ENCODE assay signal across 22 mouse cellular contexts in the genomic region with DNA sequence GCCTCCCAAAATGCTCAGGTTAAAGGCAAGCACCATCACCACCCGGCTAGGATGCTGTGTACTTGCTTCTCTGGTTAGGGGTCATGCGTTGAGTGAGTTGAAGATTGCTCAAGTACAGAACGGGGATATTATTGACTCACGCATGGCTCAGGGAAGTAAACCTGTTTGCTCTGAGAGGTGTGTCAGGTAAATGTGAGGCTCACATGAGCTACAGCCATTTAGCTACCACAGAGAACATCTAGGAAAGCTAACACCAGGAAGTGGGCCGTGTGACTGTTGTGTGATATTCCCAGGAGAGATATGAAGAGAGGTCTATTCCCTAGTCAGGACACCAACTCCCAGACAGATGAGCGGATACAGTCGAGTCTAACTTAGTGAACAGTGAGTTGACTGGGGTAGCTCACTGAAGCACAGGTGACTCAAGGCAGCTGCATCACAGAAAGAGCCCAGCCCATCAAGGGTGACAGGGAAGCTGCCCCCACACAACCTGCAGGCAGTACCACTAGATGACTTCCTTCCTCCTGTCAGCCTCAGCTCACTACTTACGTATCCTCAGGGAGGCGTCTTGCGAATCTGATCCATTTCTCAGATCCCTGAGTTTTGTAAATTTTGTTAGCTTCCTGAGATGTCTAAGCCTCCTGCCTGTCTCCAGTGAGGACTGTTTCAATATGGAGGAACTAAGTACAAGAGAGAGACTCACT. TPM values are rescaled to one million over a fixed set of nuclear protein-coding genes. Genes with fewer than 3 reads are reported as not detected.
A peak's percentile ranks its signal among the peaks of the same experiment; 100 is the strongest.
DNase-seq lines count a peak whose midpoint lies in the region; ATAC-seq and TF ChIP-seq lines count a peak whose summit lies in the region.
"Had no signal": no experiment of that assay in that cellular context is flagged by ENCODE, and none has a peak within 500 bp of the region (broad histone marks: within the 10 kb centered on the region; RNA-seq: fewer than 3 reads in every experiment).

No protein-coding gene starts in this region.

- H3K9ac ChIP-seq in heart, embryonic 11.5 days (ENCODE audit: low read depth, low read length), result no peak overlapping the region
- H3K9ac ChIP-seq in stomach, postnatal 0 days (ENCODE audit: low read length), result peak overlapping the region; percentile 18; the same call in 1 of the 2 replicates
- H3K9ac ChIP-seq: heart, embryonic 12.5 days; limb, embryonic 12.5 days; liver, embryonic 13.5 days; midbrain, embryonic 13.5 days had no signal

- no peak for TF ChIP-seq CTCF in stomach, postnatal 0 days (IDR thresholded peaks at IDR 0.05; ENCODE audit: low read depth)
- TF ChIP-seq CTCF in lung, adult 2 months (IDR thresholded peaks at IDR 0.05; ENCODE audit: insufficient read depth, low read length), result no peak

- TF ChIP-seq POLR2A in lung, adult 2 months (IDR thresholded peaks at IDR 0.05; ENCODE audit: borderline replicate concordance, extremely low read depth, low read depth, low read length), result no peak

- no peaks in the 10 kb centered on the region for H3K27me3 ChIP-seq in heart, embryonic 11.5 days (ENCODE audit: control insufficient read depth, insufficient read depth, low read length)
- no peaks in the 10 kb centered on the region for H3K27me3 ChIP-seq in stomach, postnatal 0 days (ENCODE audit: control insufficient read depth, insufficient read depth, low read length)
- H3K27me3 ChIP-seq: heart, embryonic 12.5 days; limb, embryonic 12.5 days; liver, embryonic 13.5 days; midbrain, embryonic 13.5 days had no signal

- no peak overlapping the region for H3K4me2 ChIP-seq in heart, embryonic 11.5 days
- no peak overlapping the region for H3K4me2 ChIP-seq in stomach, postnatal 0 days (replicated peaks; ENCODE audit: low read depth)
- H3K4me2 ChIP-seq: heart, embryonic 12.5 days; limb, embryonic 12.5 days; liver, embryonic 13.5 days; midbrain, embryonic 13.5 days had no signal

- no peaks in the 10 kb centered on the region for H3K4me1 ChIP-seq in heart, embryonic 11.5 days (ENCODE audit: control insufficient read depth, insufficient read depth, low read length)
- H3K4me1 ChIP-seq in stomach, postnatal 0 days (replicated peaks; ENCODE audit: control insufficient read depth, insufficient read depth), result no peaks in the 10 kb centered on the region
- peaks cover 2% of the 10 kb centered on the region for H3K4me1 ChIP-seq in lung, adult 2 months (ENCODE audit: control insufficient read depth, insufficient read depth, low read length)
- H3K4me1 ChIP-seq: heart, embryonic 12.5 days; limb, embryonic 12.5 days; liver, embryonic 13.5 days; midbrain, embryonic 13.5 days had no signal

- ATAC-seq in heart, embryonic 11.5 days (replicated peaks; ENCODE audit: insufficient number of reproducible peaks, low FRiP score, low TSS enrichment), result no peak
- ATAC-seq in hematopoietic stem cell, adult 5-6 weeks (replicated peaks in 1 of 2; ENCODE audit: insufficient read depth in 1 of 2, low FRiP score in 2 of 2, low TSS enrichment in 1 of 2, low read depth in 1 of 2, poor library complexity in 2 of 2, severe bottlenecking in 2 of 2), result peak; percentile 27 to 69; a peak in 1 of 4 replicates
- ATAC-seq in megakaryocyte progenitor cell, adult 5-6 weeks (replicated peaks; ENCODE audit: poor library complexity), result peak; percentile 46
- peak; percentile 94 for ATAC-seq in stomach, postnatal 0 days (ENCODE audit: low FRiP score, low TSS enrichment)
- ATAC-seq: activated CD4-positive, CD25-positive, alpha-beta regulatory T cell, adult 4 months; forebrain, embryonic 14.5 days; midbrain, embryonic 13.5 days had no signal

- no peaks in the 10 kb centered on the region for H3K36me3 ChIP-seq in heart, embryonic 11.5 days (ENCODE audit: control insufficient read depth, insufficient read depth, low read length)
- H3K36me3 ChIP-seq in stomach, postnatal 0 days (ENCODE audit: control insufficient read depth, insufficient read depth, low read length), result no peaks in the 10 kb centered on the region
- H3K36me3 ChIP-seq: heart, embryonic 12.5 days; limb, embryonic 12.5 days; liver, embryonic 13.5 days; midbrain, embryonic 13.5 days had no signal

- WGBS in heart, embryonic 11.5 days (ENCODE audit: insufficient replicate concordance), result 77% methylated on average over 10 of the region's 10 CpGs
- 62% methylated on average over 10 of the region's 10 CpGs for WGBS in stomach, postnatal 0 days
- 62% methylated on average over 10 of the region's 10 CpGs for WGBS in lung, adult 2 months

- no peaks in the 10 kb centered on the region for H3K9me3 ChIP-seq in heart, embryonic 11.5 days (replicated peaks; ENCODE audit: control insufficient read depth, low read length)
- H3K9me3 ChIP-seq in stomach, postnatal 0 days (ENCODE audit: control insufficient read depth, low read length), result no peaks in the 10 kb centered on the region
- H3K9me3 ChIP-seq: heart, embryonic 12.5 days; limb, embryonic 12.5 days; liver, embryonic 13.5 days; midbrain, embryonic 13.5 days had no signal

- DNase-seq in heart, adult 11 months, result peak; percentile 80
- peak; percentile 61 for DNase-seq in stomach, postnatal 0 days (ENCODE audit: low spot score)
- DNase-seq in cerebellum, adult 8-10 months, result no peak
- DNase-seq in lung, adult 2 months, result no peak
- DNase-seq: adrenal gland, adult 8-10 months; cerebellum, adult 18-20 months; cerebellum, postnatal 36 days; gastrocnemius, adult 2 months; heart, postnatal 10 days; kidney, adult 8-10 months; kidney, postnatal 14 days; liver, embryonic 13.5 days; right cerebral cortex, postnatal 25 days had no signal

- H3K4me3 ChIP-seq in heart, embryonic 11.5 days (ENCODE audit: low read depth, low read length), result no peak overlapping the region
- no peak overlapping the region for H3K4me3 ChIP-seq in stomach, postnatal 0 days (ENCODE audit: low read depth, low read length)
- no peak overlapping the region for H3K4me3 ChIP-seq in lung, adult 2 months (replicated peaks; ENCODE audit: extremely low read depth, low read depth, low read length)
- H3K4me3 ChIP-seq: gastrocnemius, adult 2 months; heart, embryonic 12.5 days; layer of hippocampus, adult 2 months; limb, embryonic 12.5 days; liver, embryonic 13.5 days; midbrain, embryonic 13.5 days had no signal

- H3K27ac ChIP-seq in heart, embryonic 11.5 days (ENCODE audit: low read depth, low read length), result no peak overlapping the region
- peak overlapping the region; percentile 84 for H3K27ac ChIP-seq in stomach, postnatal 0 days (replicated peaks)
- H3K27ac ChIP-seq: gastrocnemius, adult 2 months; layer of hippocampus, adult 2 months; limb, embryonic 12.5 days; liver, embryonic 13.5 days; midbrain, embryonic 13.5 days had no signal

- TF ChIP-seq EP300 in stomach, postnatal 0 days (optimal IDR thresholded peaks at IDR 0.05), result no peak

RNA-seq across cellular contexts. Expression of a gene that starts 11.1 kb away (rescaled TPM):
- polyA plus RNA-seq in heart, embryonic 11.5 days (2014; fragmentation: Nextera tagmentation; extraction: Ambion mirVana), result 73.2 and 82.1 TPM in 2 replicates
- 76.4 and 77.0 TPM in 2 replicates for total RNA-seq in hematopoietic stem cell, adult 5-6 weeks (2017)
- total RNA-seq in megakaryocyte progenitor cell, adult 5-6 weeks (2015), result 199 and 210 TPM in 2 replicates
- 128 and 138 TPM in 2 replicates for total RNA-seq in megakaryocyte progenitor cell, adult 5-6 weeks (2017)
- 201 and 204 TPM in 2 replicates for polyA plus RNA-seq in stomach, postnatal 0 days (2015; fragmentation: Nextera tagmentation; extraction: Ambion mirVana)
- 18.6 and 35.0 TPM in 2 replicates for polyA plus RNA-seq in lung, adult 2 months (2012; rRNA removed)

RNA-seq across cellular contexts. Expression of a gene that starts 44.4 kb away (rescaled TPM):
- polyA plus RNA-seq in heart, embryonic 11.5 days (2014; fragmentation: Nextera tagmentation; extraction: Ambion mirVana), result 256 and 291 TPM in 2 replicates
- 16.2 and 41.1 TPM in 2 replicates for total RNA-seq in hematopoietic stem cell, adult 5-6 weeks (2017)
- total RNA-seq in megakaryocyte progenitor cell, adult 5-6 weeks (2015), result 111 and 120 TPM in 2 replicates
- 49.4 and 79.7 TPM in 2 replicates for total RNA-seq in megakaryocyte progenitor cell, adult 5-6 weeks (2017)
- 226 and 238 TPM in 2 replicates for polyA plus RNA-seq in stomach, postnatal 0 days (2015; fragmentation: Nextera tagmentation; extraction: Ambion mirVana)
- polyA plus RNA-seq in lung, adult 2 months (2012; rRNA removed), result 8.4 and 11.3 TPM in 2 replicates

RNA-seq across cellular contexts. Expression of a gene that starts 44.5 kb away (rescaled TPM):
- polyA plus RNA-seq in heart, embryonic 11.5 days (2014; fragmentation: Nextera tagmentation; extraction: Ambion mirVana), result 39.6 and 52.6 TPM in 2 replicates
- total RNA-seq in hematopoietic stem cell, adult 5-6 weeks (2017), result 49.1 and 60.5 TPM in 2 replicates
- total RNA-seq in megakaryocyte progenitor cell, adult 5-6 weeks (2015), result 39.7 and 47.1 TPM in 2 replicates
- 57.2 and 82.5 TPM in 2 replicates for total RNA-seq in megakaryocyte progenitor cell, adult 5-6 weeks (2017)
- polyA plus RNA-seq in stomach, postnatal 0 days (2015; fragmentation: Nextera tagmentation; extraction: Ambion mirVana), result 21.7 and 21.8 TPM in 2 replicates
- polyA plus RNA-seq in lung, adult 2 months (2012; rRNA removed), result 10.2 and 10.8 TPM in 2 replicates

Comparison
In these comparisons a context has a peak if more than half of its experiments do, and no peak if none do; other contexts are left out.
1. DNase-seq: peak in heart, adult 11 months (single experiment) and stomach, postnatal 0 days (single experiment); none in cerebellum, adult 8-10 months (single experiment) and lung, adult 2 months (single experiment).
2. RNA of a gene that starts 44.4 kb away (polyA plus RNA-seq): 256 to 291 TPM in heart, embryonic 11.5 days and 226 to 238 TPM in stomach, postnatal 0 days; 8.4 to 11.3 TPM in lung, adult 2 months; every median in the first group is over 10 times any median in the second.